Mouse (Mus musculus) right cerebral cortex, postnatal 36 days (tissue): ENCODE results near the gene Pcsk7.

Experiments used
- DNase-seq, 2 experiments: peaks; one replicate each; pipeline ENCODE4 v3.0.0; 2022; ENCODE audit warnings: low spot score in 2 of 2, mixed read lengths in 1 of 2

Pcsk7 gene

DNA sequence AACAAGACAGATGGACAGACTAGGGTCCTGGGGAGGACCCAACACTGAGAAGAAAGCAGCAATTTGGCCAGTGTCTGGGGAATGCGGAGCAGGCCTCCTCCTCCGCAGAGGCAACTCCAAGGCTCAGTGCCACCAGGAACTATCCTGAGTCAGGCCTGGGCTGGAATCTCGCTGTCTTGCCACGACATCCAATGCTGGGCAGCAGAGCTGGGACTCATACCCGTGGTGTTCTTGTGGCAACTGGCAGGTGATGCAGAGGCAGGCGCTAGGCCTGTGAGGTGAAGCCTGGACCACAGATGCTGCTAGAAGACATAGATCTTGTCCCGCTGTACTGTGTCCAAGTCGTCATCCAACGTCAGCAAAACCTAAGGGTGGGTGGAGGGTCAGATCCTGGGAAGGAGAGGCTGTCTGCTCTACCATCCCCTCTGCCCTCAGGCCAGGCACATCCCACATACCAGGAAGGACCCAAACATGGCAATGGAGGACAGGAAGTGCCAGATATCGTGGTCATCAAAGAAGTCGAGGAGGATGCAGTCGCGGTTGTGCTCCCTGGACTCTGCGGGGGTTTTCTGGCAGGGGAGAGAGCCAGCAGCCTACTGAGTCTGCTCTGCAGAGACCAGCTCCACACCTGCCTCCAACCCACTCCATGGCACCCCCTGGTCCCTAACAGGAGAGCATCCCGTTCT lies 32.8 kb downstream of the Pcsk7 start:
- DNase-seq = no peak

DNA sequence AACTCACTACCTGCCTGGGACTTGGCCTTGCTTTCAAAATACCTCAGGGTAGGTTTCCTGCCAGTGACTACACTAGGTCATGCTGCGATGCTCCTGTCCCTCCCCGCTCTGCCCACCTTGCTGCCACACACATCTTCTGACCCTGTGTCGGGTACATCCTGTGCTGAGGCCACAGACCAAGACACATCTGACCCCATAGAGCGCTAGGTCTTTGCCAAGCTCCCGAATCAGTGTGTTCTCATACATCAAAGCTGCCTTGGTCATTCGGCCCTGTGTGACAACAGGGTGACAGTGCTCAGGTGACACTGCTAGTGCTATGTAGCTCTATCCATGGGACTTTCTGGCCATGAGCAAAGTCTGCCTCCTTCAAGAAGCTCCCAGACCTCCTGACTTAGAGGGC lies 33.5 kb downstream of the Pcsk7 start:
- DNase-seq = no peak

DNA sequence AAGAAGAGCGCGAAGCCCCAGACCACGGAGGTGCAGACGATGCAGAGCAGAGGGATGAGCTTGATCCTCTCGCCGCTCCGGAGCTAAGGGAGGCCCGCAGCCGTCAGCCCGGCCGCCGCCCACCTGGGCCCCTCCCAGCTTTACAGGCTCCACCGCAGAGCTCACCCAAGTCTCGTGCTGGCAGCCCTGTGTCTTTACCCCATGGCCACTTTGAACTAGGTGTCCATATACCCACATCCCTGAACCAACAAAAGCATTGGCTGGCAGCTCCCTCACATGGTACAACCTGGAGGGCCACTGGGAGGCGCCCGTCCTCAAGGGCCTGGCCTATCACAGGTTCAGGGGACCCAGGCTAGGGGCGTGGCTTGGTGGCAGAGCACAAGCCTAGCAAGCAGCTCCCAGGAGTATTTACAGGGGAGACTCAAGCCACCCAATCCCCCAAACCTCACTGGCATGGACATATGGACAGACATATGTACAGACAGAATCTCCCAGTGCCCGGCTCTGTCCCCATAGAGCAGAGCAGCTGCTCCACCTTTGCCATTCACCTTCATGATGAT lies 35.1 kb downstream of the Pcsk7 start:
- DNase-seq = no peak

DNA sequence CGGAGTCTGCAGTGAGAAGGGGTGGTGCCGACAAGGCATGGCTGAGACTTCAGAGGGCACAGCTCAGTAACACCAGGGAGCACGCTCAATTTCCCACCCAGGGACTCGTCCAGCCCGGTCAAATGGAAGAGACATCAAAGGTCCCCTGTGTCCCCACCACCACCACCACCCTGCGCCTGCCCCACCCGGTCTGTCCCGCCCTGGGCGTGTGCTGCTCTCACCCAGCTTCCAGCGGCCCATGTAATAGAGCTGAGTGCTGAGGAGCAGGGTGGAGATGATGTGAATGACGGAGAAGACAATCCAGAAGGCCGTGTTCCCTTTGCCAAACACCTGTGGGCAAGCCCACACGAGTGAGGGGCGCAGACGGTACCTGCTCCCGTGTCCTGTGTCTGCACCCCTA lies 36.2 kb downstream of the Pcsk7 start:
- DNase-seq = no peak

DNA sequence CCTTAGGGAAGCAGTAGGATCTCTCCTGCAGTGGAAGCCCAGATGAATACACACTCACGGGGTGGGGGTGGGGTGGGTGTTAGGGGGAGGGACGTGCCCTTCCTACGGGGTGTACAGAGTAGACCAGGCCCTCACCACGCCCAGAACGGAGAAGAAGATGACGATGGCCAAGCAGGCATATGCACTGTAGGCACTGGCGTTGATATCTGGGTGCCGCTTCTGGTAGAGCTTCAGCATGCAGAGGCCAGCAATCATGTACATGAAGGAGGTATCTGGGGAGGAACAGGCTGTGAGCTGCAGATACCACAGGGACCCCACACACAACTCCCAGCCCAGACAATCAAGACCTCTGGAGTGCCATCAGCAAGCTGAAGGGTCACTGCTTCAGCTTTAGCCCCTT lies 36.6 kb downstream of the Pcsk7 start:
- no peak for DNase-seq

DNA sequence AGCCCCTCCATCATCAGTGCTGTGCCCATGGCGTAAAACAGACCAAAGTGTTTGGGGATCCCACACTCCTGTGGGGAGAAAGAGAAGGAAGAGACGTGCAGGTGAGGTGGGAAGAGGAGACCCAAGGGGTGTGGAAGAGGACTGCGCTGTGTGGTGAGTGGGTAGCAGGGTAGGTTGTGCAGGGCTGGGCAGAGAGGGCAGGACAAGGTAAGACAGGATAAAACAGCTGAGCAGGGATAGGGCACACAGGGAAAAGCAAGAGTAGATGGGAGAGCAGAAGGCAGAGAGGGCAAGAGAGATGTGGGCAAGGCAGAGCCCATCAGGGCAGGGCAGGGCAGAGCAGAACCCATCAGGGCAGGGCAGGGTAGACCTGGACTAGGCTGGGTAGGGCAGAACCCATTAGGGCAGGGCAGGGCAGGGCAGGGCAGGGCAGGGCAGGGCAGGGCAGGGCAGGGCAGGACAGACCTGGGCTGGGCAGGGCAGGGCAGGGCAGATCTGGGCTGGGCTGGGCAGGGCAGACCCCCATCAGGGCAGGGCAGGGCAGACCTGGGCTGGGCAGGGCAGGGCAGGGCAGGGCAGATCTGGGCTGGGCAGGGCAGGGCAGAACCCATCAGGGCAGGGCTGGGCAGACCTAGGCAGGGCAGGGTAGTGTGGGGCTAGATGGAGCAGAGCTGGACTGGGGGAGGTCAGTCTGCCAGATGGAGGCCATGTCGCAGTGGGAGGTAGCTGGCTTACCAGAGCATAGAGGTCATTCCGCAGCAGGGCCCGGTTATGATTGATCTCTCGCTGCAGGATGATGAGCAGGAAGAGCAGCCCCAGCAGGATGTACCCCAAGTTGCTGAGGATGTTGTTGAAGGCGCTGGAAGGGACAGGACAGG lies 37.6 kb downstream of the Pcsk7 start:
- no peak for DNase-seq

DNA sequence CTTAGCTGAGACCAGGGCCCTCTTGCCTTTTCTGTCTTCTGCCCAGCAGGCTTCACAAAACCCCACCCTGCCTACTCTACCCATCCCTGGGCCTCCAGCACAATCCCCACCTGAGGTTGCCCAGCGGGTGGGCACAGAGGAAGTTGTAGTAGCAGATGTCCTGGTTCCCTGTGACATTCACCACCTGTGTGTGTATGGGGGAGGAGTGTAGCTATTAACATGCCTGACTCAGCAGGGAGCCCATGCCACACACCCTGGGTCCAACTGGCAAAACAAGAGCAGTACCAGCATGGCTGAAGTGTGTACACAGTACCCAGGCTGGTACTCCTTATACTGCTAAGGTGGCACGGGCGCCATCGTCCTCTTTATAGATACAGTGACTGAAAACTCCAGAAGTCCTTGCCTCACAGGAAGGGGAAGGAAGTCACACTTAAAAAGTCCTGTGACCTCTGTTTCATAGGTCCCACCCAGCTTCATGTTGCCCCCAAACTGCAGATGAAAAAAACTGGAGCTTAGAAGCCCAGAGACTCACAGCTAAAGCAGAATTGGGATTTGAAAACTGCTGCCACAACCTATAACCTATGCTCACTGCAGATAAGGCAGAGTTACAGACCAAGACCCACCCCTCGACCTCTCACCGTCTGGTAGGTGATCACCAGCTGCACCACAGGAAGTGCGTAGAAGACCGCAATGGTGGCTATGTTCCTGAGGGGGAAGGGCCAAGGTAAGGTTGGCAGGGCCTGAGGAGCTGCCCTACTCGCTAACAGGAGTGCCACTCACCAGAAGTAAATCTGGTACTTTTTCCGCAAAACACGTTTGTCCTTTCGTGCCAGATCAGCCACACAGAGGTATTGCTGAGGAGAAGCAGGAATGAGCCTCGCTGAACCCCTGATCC lies 38.5 kb downstream of the Pcsk7 start:
- no peak for DNase-seq

DNA sequence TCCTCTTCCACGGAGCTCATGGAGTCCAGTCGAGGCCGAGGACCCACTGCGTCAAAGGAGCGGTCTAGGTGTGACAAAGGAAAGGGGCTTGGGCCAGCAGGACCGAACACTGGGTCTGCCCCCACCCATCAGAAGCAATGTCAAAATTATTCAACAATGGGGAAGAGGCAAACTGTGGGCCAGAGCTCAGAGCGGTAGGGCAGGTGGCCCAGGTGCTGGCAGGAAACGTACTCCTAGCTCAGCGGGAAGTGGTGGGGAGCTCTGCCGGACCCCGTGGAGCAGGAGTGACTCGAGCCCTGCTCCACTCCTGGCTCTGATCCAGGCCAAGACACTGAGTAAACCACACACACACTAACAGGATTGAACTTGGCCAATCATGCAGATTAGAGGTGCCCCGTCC lies 39.4 kb downstream of the Pcsk7 start:
- no peak for DNase-seq

DNA sequence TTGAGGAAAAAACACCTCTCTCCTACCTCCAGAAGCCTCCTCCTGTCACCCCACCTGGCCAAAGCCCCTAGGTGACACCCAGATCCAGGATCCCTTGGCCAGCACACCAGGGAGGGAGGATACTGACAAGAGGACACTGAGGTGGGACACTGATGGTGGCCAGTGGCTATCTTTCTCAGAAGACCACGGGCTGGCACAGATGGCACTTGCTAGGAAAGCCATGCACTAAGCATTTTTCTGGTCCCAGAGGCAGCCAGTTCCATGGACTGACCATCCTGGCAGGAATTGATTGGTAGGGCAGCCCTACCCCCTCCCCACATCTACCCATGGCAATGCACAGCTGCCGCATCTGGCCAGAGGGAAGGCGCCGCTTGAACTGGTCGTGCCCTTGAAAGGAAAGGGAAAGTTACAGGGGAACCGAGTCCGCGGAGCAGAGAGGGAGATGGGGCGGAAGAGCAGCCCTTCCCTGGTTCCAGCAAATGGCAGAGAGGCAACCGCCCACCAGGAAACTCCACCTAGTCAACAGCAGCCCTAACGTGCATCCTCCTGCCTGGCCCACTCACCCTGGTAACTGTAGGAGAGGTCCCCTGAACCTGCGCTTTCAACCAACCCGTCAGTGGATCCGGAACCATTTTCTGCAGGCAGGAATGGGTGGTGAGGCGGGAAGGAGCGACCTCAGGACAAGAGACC lies 40.0 kb downstream of the Pcsk7 start:
- DNase-seq = no peak

DNA sequence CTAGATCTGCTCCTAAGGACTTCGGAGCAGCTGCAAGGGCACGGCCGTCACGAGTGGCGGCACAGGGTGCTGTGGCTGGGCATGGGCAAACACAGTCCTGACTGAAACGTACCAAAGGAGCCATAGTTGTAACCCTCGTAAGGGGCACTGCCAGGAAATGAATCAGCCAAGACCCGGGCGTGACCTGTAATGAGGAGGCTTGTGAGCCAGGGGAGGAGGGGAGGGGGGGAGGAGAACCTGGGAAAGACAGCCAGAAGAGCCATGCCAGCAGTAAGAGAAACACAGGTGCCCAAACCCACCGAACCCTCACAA lies 40.5 kb downstream of the Pcsk7 start:
- DNase-seq = no peak

DNA sequence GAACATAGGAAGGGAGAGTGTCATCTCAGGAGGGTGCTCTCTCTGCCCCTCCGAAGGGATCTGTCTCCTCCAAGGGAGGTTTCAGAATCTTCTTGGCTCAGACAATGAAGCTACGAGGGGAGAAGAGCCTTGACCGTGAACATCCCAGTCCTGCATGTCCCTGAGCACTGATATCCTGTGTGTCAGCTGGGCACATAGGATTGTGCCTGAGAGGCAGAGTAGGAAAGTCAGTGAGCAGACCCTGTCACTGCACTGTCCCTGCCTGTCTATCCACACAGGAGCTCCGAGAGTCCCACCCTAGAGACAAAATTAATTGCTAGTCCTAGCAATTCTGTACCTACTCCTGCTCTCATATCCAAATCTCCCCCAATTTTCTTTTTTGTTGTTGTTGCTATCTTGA lies 45.8 kb downstream of the Pcsk7 start:
- DNase-seq = no peak

DNA sequence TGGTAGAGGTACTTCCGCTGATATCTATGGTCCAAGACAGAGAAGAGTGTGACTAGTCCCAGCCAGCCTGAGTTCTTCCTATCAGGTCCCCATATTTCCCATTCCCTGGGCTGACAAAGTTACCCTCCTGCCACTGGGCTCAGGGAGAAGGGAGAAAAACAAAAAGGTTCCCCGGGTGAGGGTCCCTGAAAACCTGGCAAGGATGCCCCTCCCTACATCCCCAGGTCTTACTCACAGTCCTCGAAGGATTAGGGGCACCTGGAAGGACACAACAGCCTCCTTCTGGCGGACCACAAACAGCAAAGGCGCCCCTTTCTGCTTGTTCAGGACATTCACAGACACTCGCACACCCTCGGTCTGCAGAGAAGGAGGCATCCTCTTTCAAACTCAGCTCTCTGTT lies 46.6 kb downstream of the Pcsk7 start:
- no peak for DNase-seq

DNA sequence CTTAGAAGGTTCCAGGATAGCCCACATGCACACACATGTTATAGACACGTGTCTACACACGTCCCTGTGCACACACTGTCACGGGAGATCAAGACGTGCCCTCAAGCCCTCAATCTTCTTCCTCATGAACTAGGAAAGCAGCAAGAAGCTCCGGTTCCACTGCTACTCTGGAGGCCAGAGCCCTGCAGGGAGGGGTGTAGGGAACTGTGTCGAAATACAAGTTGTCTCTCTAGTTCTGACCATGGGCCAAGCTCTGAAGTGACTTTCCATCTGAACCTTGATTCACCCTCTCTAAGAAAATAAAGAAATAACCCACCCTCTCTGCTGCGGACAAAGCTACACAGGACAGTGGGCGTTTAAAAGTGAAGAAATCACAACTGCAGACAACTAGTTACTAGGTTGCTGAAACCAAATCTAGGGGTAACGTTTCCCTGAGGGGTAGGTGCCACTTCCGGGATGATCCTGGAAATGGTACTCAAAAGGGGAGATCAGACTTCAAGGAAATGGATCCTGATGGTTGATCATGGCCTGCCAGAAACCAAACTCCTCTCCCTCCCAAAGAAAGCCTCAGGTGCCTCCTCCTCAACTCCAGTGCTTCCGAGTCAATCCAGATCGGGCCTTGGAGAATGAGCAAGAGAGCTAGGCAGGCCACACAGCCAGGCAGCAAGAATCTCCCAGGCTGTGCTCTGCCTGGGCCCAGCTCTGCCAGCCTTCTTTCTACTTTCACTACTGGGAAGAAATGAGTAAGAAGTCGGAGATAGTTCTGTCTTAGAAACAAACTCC lies 47.4 kb downstream of the Pcsk7 start:
- no peak for DNase-seq

DNA sequence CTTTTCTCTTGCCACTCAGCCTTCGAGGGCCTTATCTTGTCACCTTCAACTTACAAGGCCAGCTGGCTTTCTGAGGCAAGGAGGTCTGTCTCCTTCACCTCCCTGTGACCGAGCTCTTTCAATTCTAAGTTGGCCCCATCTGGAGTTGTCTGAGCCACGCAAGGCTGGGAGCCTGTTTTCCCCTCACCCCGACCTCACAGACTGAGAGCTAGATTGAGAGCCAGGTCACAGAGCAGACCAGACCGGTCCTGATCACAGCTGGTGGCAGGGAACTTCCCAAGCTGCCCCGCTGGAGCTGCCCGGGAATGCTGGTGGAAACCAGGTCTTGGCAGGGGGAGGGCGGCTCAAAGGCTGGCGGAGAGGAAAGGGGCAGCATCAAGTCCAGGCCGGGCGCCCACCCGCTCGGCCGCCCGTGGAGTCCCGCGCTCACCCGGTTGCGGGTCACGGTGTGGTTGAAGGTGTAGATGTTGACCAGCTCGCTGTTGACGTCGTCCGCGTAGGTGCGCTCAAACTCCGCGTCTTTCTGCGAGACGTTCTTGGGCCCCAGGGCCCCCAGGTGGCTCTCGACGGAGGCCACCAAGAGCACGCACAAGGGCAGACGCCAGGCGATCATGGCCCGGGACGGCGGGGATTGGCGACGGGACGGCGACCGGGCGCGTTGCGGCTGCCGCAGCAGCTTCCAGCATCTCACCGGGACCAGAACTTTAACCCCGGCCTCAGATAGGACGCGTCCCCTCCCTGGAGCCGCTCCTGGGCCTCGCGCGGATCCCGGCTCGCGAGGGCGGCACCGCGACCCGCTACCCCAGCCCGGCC lies 48.2 kb downstream of the Pcsk7 start:
- DNase-seq = peak; percentile 33 to 42

DNA sequence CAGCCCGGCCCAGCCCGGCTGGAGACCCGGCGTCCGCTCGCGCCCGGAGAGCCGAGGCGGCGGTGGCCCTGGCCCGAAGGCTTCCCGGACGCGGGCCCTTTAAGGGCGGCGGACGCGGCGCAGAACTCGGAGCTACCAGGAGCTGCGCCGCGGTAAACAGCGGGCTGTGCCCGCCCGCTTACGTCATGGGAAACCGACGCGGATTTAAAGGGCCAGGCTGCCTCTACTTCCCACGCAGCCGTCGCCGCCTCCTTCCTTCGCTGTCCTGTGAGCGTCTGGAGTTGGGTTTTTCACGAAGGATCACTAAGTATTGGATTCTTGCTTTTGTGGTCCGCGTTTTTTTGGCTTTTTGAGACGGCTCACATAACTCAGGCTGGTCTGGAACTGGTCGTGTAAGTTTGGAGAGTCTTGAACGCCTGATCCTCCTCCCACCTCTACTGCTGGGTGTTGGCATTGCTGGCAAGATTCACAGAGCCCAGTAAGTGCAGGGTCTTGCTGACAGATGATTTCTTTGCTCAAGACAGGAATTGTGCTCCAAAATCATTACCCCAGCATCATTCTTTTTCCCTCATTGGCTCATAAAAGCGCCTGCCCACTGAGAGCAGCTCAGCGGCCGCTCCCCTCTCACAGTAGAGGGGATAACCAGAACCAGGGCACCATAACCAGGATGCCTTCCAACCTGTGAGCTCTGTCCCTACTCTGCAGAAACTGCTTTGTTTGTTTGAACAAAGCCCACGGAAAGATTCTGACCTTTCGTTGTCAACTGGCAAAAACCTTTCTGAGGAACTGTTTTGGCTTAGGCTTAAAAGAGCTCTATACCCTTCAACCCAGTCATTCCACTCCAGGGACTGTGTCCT lies 49.0 kb downstream of the Pcsk7 start, which contains the start of gene Sidt2:
Gene Sidt2, minus strand, starts transcription at position 152 of the 857 bp plus-strand sequence.
- peak; percentile 86 to 91 for DNase-seq

DNA sequence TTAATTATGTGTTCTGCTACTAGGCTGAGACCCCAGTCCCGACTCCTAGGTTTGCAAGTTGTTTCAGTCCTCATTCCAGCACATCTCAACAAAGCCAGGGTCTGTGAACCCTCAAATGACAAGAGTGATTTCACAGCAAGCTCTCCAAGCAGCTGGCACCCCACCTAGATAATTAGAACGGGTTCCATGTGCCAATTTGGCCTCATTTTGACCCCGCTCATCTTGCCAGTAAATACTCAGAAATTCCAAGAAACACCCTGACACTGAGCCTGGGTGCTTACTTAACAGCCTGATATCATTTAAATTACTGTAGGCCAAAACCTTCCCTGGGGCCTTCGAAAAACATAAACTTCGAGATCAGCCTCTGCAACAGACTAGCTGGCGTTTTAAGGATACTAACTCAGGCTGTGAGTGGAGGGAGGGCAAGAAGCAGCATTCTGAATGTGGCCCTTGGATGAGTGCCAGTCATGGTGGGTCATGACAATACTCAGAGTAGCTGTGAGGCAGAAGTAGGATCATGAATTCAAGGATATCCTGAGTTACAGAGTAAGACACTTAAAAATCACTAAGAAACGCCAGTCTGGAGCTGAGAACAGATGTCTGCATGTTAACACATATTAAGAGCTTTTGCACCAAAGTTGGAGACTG lies 51.9 kb downstream of the Pcsk7 start:
- DNase-seq = no peak

DNA sequence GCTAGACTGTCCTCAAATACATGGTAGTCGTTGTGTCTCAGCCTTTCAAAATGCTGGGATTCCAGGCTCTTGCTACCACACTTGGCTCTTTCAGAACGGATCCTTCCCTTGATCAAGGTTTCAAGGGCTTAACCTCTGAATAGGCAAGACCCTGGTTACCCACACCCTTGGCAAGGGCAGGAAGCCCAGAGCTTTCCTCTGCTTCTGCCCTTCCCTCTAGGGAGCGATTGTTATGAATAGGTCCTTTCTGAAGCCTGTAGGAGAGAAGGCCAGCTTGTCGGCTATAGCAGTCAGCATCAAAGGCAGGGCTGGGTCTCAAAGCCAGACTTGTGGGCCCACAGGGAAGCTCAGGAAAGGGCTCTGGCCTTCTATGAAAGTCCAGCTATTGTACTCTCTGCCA lies 52.6 kb downstream of the Pcsk7 start:
- DNase-seq = no peak

DNA sequence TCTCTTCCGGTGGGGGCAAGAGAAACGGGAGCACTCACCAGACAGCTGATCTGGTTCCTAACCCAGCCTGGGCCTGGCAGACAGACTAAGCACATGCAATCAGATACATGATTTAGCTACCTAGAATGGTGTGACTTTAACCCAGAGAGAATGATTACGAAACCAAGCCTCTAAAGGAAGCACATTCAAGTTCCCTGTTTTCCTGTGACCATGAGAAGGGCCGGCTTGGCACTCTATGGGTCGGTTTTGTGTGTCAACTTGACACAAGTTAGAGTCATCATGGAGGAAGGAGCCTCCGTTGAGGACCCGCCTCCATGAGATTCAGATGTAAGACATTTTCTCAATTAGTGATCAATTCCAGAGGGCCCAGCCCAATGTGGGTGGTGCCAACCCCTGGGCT lies 53.4 kb downstream of the Pcsk7 start:
- no peak for DNase-seq
